Mouse (Mus musculus) C2C12 (cell line): Measurements from ENCODE around the gene Tmem106b. TPM values are rescaled to one million over a fixed set of nuclear protein-coding genes. Genes with fewer than 3 reads are reported as not detected.

Source experiments
- H3K27me3 ChIP-seq: one replicate; pipeline ENCODE4 v1.6.1; 2011; ENCODE audit not compliant: control insufficient read depth, insufficient read depth, insufficient read length
- H3K36me3 ChIP-seq: one replicate; pipeline ENCODE4 v1.6.1; 2011; ENCODE audit not compliant: control insufficient read depth, insufficient read depth
- H3K4me3 ChIP-seq: one replicate; pipeline ENCODE4 v1.5.1; 2011; ENCODE audit warnings: mild to moderate bottlenecking, control low read depth; ENCODE audit not compliant: poor library complexity, insufficient read depth, severe bottlenecking
- H3K79me2 ChIP-seq: one replicate; pipeline ENCODE4 v1.6.1; 2011; ENCODE audit not compliant: control insufficient read depth, insufficient read depth
- H3K79me3 ChIP-seq: one replicate; pipeline ENCODE4 v1.6.1; 2011; ENCODE audit warnings: low read depth, control low read depth
- H3ac ChIP-seq: one replicate; pipeline ENCODE3; 2011; ENCODE audit warnings: low read depth; ENCODE audit not compliant: control insufficient read depth, insufficient read length
- CEBPB ChIP-seq: IDR thresholded peaks from one replicate; pipeline ENCODE4 v1.6.1; 2011; ENCODE audit warnings: low read depth, mild to moderate bottlenecking, control low read depth, moderate library complexity
- CTCF ChIP-seq: IDR thresholded peaks from one replicate; pipeline ENCODE4 v1.5.1; 2011; ENCODE audit not compliant: control insufficient read depth, insufficient read depth, insufficient read length
- FOSL1 ChIP-seq: IDR thresholded peaks from one replicate; pipeline ENCODE4 v1.8.0; 2011; ENCODE audit warnings: mild to moderate bottlenecking, low read length; ENCODE audit not compliant: poor library complexity, insufficient read depth, severe bottlenecking
- MAX ChIP-seq: IDR thresholded peaks from one replicate; pipeline ENCODE4 v1.6.1; 2011; ENCODE audit warnings: mild to moderate bottlenecking, control low read depth
- MYOD1 ChIP-seq: IDR thresholded peaks from one replicate; pipeline ENCODE4 v1.6.1; 2011; ENCODE audit warnings: low read depth; ENCODE audit not compliant: control insufficient read depth, insufficient read length
- MYOG ChIP-seq: IDR thresholded peaks from one replicate; pipeline ENCODE4 v1.6.1; 2011; ENCODE audit not compliant: control insufficient read depth, insufficient read length; ENCODE audit errors: extremely low read depth
- USF1 ChIP-seq: IDR thresholded peaks from one replicate; pipeline ENCODE4 v1.6.1; 2011; ENCODE audit warnings: low read depth, mild to moderate bottlenecking, control low read depth, moderate library complexity
- polyA plus RNA-seq: library from polyadenylated mRNA; unstranded; fragments of >200 nt; fragmentation: generic; extraction: Trizol; gene quantifications from one replicate; pipeline ENCODE4 v1.2.1, GENCODE M21; 2012; ENCODE audit warnings: missing spikeins

Gene Tmem106b
- polyA plus RNA-seq, 1 experiment: 7.9 TPM

- no peaks in the 10 kb centered on the region for H3K27me3 ChIP-seq
- TF ChIP-seq MYOG (no peak), CEBPB (peak; percentile 23)
- H3K36me3 ChIP-seq: no peaks in the 10 kb centered on the region
- no peak overlapping the region for H3ac ChIP-seq
- no peaks in the 10 kb centered on the region for H3K79me3 ChIP-seq
- H3K79me2 ChIP-seq: no peaks in the 10 kb centered on the region
- H3K4me3 ChIP-seq: no peak overlapping the region
Measured at GRCm38 (mm10) chr6:13052408-13053200, 17.0 kb upstream of the Tmem106b start.

GRCm38 (mm10) chr6:13061276-13062039, 8.1 kb upstream of the Tmem106b start:
- Histone ChIP-seq H3K4me3 (no peak overlapping the region), H3K36me3 (no peaks in the 10 kb centered on the region), H3K79me3 (no peaks in the 10 kb centered on the region), H3K79me2 (no peaks in the 10 kb centered on the region), H3ac (no peak overlapping the region), H3K27me3 (no peaks in the 10 kb centered on the region)
- TF ChIP-seq MYOG (no peak), USF1 (no peak)

GRCm38 (mm10) chr6:13062063-13062462, 7.5 kb upstream of the Tmem106b start:
- H3K36me3 ChIP-seq: no peaks in the 10 kb centered on the region
- TF ChIP-seq MAX (no peak), MYOD1 (no peak), FOSL1 (no peak), CTCF (no peak), CEBPB (no peak), USF1 (no peak), MYOG (no peak)
- H3K27me3 ChIP-seq: no peaks in the 10 kb centered on the region
- no peak overlapping the region for H3ac ChIP-seq
- no peaks in the 10 kb centered on the region for H3K79me3 ChIP-seq
- H3K79me2 ChIP-seq: no peaks in the 10 kb centered on the region
- H3K4me3 ChIP-seq: no peak overlapping the region

GRCm38 (mm10) chr6:13062691-13063255, 6.8 kb upstream of the Tmem106b start:
- H3K36me3 ChIP-seq: no peaks in the 10 kb centered on the region
- no peaks in the 10 kb centered on the region for H3K79me3 ChIP-seq
- H3K79me2 ChIP-seq: no peaks in the 10 kb centered on the region
- no peaks in the 10 kb centered on the region for H3K27me3 ChIP-seq
- H3ac ChIP-seq: no peak overlapping the region
- TF ChIP-seq FOSL1 (no peak), USF1 (no peak), MAX (no peak), MYOD1 (no peak), MYOG (no peak), CEBPB (no peak), CTCF (no peak)
- H3K4me3 ChIP-seq: no peak overlapping the region

GRCm38 (mm10) chr6:13070147-13070425, 527 bp downstream of the Tmem106b start:
- peak overlapping the region; percentile 92 for H3ac ChIP-seq
- peak overlapping the region; percentile 75 for H3K4me3 ChIP-seq
- no peaks in the 10 kb centered on the region for H3K79me3 ChIP-seq
- no peaks in the 10 kb centered on the region for H3K27me3 ChIP-seq
- peaks cover 21% of the 10 kb centered on the region for H3K36me3 ChIP-seq
- H3K79me2 ChIP-seq: peaks cover 11% of the 10 kb centered on the region
- TF ChIP-seq USF1 (no peak), CEBPB (no peak), FOSL1 (no peak), MYOD1 (no peak), MAX (no peak), MYOG (no peak), CTCF (no peak)

GRCm38 (mm10) chr6:13070485-13070884, 926 bp downstream of the Tmem106b start:
- peak overlapping the region; percentile 19 for H3ac ChIP-seq
- peaks cover 11% of the 10 kb centered on the region for H3K79me2 ChIP-seq
- no peak for TF ChIP-seq MYOG
- no peak for TF ChIP-seq MYOD1
- TF ChIP-seq FOSL1: no peak
- no peak for TF ChIP-seq CTCF
- no peak for TF ChIP-seq CEBPB
- no peak for TF ChIP-seq USF1
- no peak for TF ChIP-seq MAX
- H3K36me3 ChIP-seq: peaks cover 25% of the 10 kb centered on the region
- H3K79me3 ChIP-seq: no peaks in the 10 kb centered on the region
- H3K27me3 ChIP-seq: no peaks in the 10 kb centered on the region
- H3K4me3 ChIP-seq: peak overlapping the region; percentile 75
